Mouse (Mus musculus) kidney, postnatal 14 days (tissue): Measurements from ENCODE around the gene Itfg2.

Source experiments
- DNase-seq: peaks from one replicate; pipeline ENCODE4 v3.0.0; 2022; ENCODE audit warnings: mixed read lengths

The Itfg2 gene

DNA sequence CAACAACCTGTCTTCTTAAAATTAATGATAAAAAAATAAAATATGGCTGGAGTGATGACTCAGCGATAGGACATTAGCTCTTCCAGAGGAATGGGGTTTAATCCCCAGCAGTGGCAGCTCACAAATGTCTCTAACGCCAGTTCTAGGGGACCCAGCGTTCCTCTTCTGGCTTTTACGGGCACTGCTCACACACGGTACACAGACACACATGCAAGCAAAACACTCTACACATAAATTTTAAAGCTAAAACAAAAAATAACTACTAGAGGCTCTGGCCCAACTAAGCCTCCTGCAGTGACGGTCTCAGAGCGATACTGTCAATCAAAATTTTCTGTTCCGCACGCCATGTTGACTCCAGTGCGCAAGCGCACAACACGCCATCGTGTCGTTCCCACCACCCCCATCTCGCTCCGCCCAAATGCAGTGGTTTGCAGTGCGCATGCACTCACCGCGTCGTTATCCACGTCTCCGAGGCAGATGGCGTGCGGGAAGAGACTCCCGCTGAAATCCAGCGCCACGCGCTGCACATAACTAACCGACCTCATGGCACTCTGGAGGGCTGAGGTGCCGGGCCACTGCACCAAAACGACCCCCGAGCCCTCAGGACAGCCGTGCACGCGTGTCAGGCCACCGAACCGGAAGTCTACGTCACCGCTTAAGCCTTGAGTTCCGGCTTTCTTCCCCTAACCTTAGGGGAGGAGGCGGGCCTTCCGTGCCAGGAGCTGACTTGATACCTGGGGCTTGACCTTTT lies at the start of gene Itfg2:
TSS of gene Itfg2 (minus strand) at position 663 of the 751 bp plus-strand sequence.
- peak; percentile 97 for DNase-seq

DNA sequence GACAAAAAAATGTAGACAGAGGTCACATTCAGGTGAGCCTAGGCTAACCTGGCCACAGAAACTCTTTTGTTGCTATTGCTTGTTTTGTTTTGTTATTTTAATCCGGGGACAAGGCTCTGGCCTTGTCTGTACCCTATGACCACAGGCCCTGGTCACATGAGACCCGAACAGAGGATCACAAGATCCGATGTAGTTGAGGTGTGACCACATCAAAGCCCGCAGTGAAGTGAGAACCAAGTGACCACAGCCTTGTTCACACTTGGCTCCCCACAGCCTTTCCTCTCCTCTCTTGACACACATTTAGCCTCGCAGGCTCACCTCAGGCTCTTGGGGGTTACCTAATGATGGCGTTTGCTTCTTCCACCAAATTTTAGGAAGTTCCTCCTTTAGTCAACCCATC lies 49.4 kb upstream of the Itfg2 start:
- DNase-seq, result no peak

DNA sequence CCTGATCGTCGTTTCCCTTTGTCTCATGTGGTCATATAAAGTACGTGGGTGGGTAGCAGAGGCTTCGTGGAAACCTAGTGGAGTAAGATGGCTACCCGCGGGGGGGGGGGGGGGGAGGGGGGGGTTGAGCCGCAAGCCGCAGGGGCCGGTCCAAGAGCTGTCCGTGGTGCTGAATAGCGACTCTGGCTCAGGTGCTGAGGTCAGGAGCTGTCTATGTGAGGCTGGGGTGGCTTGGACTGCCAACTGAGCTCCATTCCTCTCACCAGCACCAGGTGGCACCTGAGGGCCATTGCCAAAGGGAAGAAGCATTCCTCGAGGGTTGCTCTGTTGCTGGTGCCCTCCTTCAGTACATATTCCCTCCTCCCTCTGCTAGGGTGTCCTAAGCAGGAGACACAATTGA lies 44.7 kb upstream of the Itfg2 start:
- peak; percentile 75 for DNase-seq

DNA sequence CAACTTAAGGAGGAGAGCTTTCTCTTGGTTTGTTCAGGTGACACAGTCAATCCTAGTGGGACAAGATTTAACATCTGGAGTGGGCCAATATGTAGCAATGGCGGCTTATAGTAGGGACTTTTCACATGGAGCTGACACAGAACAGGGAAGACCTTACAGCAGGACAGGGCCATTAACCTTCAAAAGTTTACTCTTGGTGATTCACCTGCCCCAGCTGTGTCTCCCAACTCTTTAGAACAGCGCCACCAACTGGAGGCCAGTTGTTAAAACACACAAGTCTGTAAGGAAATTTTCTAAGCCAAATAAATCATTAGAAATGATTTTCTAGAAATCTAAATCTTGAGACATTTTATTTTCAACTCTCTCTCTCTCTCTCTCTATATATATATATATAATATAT lies 42.6 kb upstream of the Itfg2 start:
- no peak for DNase-seq

DNA sequence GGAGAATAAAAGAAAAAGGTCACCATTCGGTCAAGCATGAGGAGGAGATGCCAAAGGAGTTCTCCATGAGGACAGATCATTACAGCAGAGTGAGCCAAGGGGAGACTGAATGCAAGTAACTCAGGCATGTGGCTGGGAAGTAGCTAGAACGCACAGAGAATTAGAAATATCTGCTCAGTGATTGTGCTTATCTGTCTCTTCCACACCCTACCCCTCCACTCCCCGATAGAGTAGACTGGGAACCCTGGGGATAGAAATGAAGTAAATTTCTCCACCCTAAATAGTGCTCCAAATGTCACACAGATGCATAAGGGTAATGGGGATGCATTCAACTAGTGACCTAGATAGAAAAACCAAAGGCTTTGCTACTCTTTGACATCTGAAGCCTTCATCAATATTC lies 41.8 kb upstream of the Itfg2 start:
- DNase-seq, result no peak

DNA sequence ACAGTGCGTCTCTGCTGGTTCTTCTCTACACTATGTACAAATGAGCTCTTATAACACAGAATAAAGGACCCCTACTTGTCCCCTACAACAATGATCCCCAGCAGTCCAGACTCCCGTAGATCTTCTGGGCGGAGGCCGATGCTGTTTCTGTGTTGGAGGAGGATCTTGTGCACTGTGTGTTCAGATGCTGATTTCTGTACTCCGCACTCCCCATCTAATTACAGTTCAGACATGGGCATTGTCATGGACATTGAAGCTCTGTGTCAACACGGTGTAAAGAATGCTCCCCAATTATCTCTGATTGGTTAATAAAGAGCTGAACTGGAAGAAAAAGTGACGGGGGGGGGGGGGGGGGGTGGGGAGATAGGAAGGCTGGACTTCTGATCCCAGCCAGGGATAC lies 41.3 kb upstream of the Itfg2 start:
- DNase-seq, result no peak

DNA sequence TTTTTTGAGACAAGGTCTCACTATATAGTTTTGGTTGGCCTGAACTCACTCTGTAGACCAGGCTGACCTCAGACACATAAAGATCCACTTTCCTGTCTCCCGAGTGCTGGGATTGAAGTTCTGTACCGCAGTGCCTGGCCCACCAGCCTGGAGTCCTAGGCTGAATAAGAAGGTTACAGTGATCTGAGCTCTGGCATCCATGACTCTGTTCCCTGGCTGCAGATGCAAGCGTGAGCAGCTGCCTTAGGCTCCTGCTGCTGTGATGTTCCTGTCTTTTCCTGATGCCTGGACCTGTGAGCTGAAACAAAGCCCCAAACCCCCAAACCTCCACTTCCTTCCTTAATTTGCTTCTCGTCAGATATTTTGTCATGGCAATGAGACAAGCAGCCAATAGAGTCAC lies 40.3 kb upstream of the Itfg2 start:
- no peak for DNase-seq

DNA sequence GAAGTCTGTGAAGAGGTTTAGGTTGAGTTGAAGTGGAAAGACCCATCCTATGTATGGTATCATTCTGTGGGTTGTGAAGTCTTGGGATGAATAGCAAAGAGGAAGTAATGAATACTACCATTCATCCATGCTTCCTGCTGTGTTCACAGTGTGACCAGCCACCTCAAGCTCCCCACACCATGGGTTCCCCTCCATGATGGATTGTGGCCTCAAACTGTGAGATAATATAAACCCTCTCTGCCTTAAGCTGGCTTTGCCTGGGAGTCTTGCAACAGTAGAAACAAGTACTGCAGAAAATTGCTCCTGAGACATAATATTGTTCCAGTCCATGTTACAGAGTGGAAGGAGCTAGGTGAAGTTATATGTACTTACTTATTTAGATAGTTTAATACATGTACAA lies 36.9 kb upstream of the Itfg2 start:
- DNase-seq, result no peak

DNA sequence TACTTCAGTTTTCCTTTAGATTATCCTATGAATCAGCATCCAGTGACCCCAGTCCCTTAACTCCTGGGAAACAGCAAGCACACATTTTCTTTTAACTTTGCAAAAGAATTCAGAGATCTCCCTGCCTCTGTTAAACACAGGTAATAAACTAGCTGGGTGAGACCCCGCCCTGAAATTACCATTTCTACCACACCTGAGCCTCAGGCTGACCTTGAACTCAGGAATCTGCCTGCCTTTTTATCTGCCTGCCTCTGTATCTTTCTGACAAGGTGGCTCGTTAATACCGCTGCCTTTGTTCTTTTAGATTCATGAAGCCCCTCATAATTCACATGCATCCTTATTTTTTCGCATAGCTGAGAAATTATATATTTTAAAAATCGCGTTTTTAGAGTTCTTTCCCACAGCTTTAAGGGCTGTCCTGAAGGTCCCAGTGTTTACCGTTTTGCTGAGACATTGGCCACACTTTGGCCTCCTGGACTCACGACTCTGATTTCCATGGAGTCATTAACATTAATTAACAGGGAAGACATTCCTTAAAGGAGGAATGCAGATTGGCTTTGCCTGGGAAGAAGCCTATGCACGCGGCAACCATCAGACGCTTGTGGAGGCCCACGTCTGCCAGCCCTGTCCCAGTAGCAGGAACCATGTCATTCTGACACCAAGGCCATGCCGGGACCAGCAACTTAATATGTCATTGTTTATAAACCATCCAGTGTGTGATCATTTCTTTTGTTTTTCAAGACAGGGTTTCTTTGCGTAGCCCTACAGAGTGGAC lies 36.2 kb upstream of the Itfg2 start:
- no peak for DNase-seq

DNA sequence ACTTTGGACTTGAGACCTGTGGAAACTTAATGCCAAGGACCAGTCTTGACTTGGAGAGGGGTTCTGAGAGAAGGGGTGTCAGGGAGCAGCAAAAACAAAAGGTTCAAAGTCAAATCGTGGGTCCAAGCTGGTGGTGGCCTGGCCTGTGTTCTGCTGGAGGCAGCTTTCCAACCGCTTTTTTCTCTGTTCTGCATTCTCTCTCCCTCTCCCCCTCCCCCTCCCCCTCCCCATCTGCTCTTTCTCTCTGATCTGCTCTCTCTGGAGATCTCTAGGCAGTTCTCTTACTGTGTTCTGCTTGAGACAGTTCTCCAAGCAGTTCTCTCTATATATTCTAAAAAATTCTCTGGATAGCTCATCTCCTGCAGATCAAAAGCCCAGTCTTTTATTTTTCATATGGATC lies 35.6 kb upstream of the Itfg2 start:
- no peak for DNase-seq

DNA sequence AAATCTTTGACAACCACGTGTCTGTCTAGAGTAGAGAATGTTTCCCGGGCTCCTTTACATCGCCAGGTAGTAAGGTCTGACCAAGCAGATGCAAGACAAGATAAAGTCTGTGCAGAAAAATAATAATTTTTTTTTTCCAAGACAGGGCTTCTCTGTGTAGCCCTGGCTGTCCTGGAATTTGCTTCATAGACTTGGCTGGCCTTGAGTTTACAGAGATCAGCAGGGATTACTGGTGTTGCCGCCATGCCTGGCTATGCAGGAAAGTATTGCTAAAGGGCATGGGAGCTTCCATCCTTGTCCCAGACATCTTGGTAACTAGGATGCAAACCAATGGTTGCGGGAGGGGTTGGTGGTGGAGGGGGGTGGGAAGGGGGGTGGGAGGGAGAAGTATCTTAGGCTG lies 32.5 kb upstream of the Itfg2 start:
- DNase-seq, result no peak

DNA sequence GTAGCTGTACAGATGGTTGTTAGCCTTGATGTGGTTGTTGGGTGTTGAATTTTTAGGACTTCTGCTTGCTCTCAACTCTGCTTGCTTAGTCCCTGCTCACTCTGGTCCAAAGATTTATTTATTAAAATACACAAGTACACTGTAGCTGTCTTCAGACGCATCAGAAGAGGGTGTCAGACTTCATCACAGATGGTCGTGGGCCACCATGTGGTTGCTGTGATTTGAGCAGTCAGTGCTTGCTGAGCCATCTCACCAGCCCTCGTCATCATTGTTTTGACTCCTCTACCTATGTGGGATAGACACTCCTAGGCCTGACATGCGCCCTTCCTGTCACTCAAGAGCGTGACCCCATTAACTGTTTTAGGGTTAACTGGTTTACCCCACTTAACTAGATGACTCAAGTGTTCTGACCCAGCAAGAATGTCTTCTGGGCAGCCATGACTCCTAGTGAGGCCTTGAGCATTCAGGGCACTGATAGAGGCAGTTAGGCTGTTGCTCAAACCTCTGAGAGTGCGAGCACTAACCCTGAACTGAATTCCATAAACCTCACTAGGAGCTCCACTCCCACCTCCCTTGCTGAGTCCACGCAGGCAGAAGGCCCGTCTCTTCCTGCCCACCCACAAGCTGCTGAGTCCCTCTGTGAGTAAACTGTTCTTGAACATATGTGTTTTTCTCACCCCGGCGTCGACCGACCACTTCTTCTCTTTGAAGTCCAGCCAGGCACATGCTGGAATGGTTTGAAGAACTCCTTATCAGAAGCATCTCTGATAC lies 31.3 kb upstream of the Itfg2 start:
- no peak for DNase-seq

DNA sequence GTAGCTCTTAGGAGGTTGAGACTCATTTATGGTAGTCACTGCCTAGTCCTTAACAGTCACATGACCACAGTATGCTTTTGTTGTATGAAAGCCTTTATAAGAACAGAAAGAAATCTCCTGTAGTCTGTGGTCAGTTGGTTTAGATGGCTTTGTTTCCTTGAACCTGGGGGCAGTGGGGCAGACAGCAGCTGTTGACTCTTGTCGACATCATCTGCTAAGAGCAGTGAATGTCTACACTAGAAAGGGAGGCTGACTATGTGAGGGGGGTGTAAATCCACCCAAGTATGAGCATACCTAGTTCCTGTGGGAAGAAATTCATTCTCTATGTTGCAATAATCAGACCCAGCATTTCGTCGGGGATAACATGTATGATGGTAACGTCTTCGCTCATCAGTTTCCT lies 22.3 kb upstream of the Itfg2 start:
- DNase-seq, result no peak

DNA sequence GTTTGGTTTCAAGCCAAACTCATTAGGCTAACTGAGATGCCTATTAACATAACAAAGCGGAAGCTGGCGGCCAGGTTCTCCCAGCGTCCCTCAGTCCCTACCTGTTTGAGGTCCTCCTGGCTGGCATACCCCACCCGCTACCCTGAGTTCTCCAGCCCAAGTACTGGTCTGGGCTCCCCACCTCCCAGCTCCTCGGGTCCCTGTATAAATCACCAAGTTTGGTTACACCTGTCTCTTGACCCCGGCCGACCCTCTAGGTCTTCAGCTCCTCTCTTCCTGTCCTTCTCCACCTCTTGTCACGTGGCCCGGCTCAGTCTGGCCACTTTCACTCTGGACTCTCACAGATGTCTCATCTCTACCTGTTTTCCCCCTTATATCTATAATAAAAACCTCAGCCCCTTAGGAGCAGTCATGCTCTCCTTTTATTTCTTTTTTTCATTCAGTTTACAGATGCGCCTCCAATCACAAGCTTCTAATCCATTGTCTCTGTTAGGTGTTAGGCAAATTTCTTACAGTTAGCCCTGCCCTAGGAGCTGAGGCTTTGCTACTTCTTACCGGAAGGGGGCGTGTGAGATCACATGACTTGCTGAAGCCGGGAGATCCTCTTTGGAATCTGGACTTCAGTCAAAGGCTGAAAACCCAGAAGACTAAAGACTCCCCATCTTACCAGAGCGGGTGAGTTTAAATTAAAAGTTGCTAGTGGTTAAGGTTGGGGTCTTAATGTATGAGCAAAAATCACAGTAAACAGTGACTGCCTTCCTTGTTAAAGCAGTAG lies 21.2 kb upstream of the Itfg2 start:
- DNase-seq, result peak; percentile 83

DNA sequence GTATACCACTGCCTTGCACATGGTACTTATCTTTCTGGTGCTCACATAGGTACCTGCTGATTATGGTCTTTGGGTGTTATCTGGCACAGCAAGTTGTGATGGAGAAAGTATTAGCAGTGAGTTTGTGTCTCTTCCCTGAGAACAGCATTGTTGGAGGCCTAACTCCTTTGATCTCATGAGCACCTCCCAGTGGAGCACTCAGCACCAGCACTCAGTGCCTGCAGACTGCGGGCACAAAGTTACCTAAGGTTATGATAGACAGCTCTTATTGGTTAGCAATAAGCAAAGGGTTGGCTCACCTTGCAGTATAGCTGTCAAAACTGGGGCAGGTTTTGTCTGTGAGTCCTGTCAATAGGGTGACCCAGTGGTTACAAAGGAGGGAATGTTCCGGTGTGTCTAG lies 15.5 kb upstream of the Itfg2 start:
- DNase-seq, result no peak

DNA sequence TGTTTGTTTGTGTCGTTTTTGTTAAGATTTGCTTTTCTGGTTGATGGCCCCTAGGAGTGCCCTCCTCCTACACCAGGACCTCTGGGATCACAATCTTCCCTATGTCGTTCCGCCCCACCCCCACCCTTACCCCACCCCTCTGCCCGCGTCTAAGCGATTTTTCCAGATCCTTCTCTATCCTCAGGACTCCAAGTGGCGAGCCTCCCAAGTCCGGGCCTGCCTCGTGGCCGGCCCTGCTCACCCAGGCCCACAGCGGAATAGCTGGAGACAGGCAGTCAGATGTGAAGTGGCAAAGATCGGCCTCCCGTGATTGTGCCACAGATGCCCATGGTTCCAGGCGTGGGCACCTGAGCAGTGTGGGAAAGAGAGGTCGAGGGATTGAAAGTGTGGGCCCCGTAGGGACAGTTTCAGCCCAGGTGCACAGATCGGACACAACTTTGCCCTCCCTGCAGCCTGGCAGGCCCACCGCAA lies 14.2 kb upstream of the Itfg2 start:
- DNase-seq, result peak; percentile 36

DNA sequence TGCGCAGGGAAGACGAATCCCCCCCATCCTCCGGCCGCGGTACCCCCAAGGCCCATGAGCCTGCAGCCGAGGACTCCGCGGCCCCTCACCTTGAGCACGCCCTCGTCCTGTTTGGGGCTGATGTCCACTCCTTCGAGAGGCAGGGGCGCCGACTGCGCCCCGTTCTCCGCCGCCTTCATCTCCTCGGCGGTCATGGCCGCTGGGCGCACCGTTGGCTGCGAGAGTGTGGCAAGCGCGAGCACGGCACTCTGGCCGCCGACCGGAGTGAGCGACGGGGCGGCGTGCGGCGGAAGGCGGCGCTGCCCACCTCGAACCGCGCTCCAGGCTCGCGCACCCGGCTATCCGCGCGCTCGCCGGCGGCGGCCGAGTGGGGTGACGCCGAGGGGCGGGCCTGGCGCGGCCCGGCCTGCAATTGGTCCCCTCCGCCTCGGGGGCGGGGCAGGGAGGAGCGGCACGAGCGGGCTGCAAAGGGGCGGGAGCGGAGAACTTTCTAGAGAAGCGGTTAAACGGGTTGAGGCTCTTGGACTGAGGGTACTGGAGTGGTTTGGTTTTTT lies 13.7 kb upstream of the Itfg2 start, which contains the start of gene Fkbp4:
TSS of gene Fkbp4 (minus strand) at position 361 of the 554 bp plus-strand sequence.
- DNase-seq, result peak; percentile 96

DNA sequence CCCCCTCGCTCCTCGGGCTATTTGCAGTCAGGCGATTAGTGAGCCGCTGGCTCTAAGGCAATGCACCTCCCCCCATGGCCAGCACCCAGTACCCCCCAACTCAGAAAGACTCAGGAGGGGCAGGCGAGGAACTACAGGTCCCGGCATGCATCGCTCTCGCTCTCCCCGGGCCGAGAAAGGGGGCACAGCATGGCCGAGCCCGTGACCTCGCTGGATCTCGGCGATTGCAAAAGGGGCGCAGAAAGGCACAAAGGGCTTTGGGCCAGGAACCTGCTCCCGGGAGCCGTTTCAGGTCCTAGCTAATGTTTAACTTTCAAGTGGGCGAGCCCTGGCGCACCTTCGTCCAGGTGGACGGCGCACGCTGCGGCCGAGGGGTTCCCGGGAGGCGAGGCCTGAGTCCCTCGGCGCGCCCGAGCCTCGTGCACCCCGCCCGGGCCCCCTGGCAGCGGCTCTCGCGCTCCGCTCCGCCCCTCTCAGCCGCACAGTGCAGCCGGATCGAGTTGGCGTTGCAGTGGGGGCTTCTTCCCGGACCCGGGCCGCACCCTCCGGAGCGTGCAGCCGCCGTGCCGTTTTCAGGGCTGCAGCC lies 13.1 kb upstream of the Itfg2 start:
- DNase-seq, result peak; percentile 89

DNA sequence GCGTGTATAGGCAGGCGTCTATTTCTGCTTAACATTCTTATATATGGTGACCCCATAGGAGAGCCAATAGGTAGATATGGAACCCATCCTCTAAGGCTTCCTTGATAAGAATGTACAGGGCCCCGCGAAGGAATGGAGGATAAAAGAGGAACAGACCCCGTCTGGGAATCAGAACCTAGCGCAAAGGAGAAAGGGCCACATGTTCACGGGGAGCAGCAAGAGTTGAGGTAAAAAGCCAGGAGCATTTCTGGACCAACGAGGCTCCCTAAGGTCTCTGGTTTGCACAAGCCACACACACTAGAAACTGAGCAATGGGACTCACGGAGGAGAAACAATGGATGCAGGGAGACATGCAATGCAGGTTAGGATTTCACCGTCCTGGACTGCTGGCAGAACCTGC lies 12.6 kb upstream of the Itfg2 start:
- DNase-seq, result no peak

DNA sequence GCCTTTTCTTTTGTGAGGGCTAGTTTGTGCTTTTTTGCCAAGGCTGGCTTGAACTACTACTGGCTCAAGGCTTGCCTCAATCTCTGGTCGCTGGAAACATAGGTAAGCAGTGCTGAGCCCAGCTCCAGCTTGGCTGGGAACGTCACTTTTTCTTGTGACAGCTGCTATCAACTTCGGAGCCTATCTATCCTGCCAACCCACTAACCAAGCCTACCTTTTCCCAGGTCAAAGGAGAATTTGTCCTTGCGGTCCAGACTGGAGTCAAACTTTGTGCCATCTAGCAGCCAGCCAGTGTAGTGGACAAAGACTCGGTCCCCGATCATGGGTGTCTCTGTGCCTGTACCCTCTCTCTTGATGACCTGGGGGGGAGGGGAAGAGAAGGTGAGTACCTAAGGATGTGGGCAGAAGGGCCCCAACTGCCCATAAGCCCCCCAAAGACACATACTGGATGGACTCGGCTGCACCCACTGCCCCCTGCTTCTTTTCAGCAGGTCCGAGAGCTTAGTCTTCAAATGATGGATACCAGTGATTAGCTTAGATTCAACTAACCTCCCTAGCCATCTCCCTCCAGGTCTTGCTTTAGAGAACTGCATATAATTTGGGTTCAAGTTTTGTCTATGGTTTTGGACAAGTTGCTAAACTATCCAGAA lies 11.8 kb upstream of the Itfg2 start:
- DNase-seq, result no peak

DNA sequence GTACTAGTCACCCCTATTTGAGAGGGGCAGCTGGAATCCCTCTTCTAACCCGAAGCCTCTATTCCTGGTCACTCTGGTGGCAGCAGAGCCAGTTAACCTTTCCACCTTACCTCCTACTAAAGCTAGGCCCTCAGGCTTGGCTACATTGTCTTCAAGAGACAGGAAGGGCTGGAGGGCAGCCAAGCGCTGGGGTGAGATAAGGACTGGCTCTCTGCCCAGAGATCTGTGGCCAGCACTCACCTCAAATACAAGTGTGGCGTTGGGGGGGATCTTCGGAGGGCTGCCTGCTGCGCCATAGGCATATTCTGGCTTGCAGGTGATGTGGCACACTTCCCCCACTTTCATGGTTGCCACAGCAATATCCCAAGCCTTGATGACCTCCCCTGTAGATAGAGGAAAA lies 10.7 kb upstream of the Itfg2 start:
- DNase-seq, result peak; percentile 91
